Mouse (Mus musculus) CH12.LX (cell line): ENCODE measurements around the gene Sh2d6. TPM values are rescaled to one million over a fixed set of nuclear protein-coding genes. Genes with fewer than 3 reads are reported as not detected.

Experiments
- DNase-seq: peaks from one replicate; pipeline ENCODE4 v3.0.0-alpha.2; 2013; ENCODE audit errors: extremely low read depth
- H3K27ac ChIP-seq: 2 replicates; pipeline ENCODE4 v1.5.1; 2012; ENCODE audit warnings: low read depth, mild to moderate bottlenecking, control low read depth, moderate library complexity; ENCODE audit not compliant: insufficient read depth
- H3K27me3 ChIP-seq: replicated peaks from 2 replicates; pipeline ENCODE3; 2012; ENCODE audit warnings: inconsistent platforms
- H3K36me3 ChIP-seq, 2 experiments: replicated peaks in 1 of 2; 2 replicates each; pipeline versions ENCODE3 to v1.6.1; 2012; ENCODE audit warnings: inconsistent platforms in 1 of 2, low read length in 1 of 2, mild to moderate bottlenecking in 1 of 2, mixed read lengths in 1 of 2, moderate library complexity in 1 of 2; ENCODE audit not compliant: control insufficient read depth in 1 of 2, insufficient read depth in 1 of 2
- H3K4me1 ChIP-seq, 2 experiments: 2 replicates each; pipeline ENCODE4 v1.6.1; 2012; ENCODE audit warnings: inconsistent platforms in 1 of 2, moderate library complexity in 1 of 2; ENCODE audit not compliant: insufficient read depth in 2 of 2, control insufficient read depth in 1 of 2
- H3K4me2 ChIP-seq: 2 replicates; pipeline ENCODE4 v1.6.1; 2012; ENCODE audit warnings: low read depth, mild to moderate bottlenecking, control low read depth; ENCODE audit not compliant: poor library complexity, insufficient read depth, severe bottlenecking
- H3K4me3 ChIP-seq, 3 experiments: fragments of 150-350 bp in 1 of 3; sonication (generic) in 1 of 3; replicated peaks in 1 of 3; 2 replicates each; pipeline versions ENCODE3 to v1.5.1; 2011 to 2012; ENCODE audit warnings: low read depth in 2 of 3, low read length in 2 of 3, mild to moderate bottlenecking in 2 of 3, moderate library complexity in 2 of 3, control low read depth in 1 of 3, improper control_type of control experiment in 1 of 3, inconsistent platforms in 1 of 3, mixed read lengths in 1 of 3; ENCODE audit not compliant: poor library complexity in 1 of 3
- H3K79me2 ChIP-seq: replicated peaks from 2 replicates; pipeline ENCODE4 v1.6.1; 2012; ENCODE audit warnings: mild to moderate bottlenecking, moderate library complexity; ENCODE audit not compliant: control insufficient read depth, poor library complexity, insufficient read depth, severe bottlenecking; ENCODE audit errors: extremely low read depth
- H3K9ac ChIP-seq: 2 replicates; pipeline ENCODE4 v1.6.1; 2012; ENCODE audit warnings: low read depth, mild to moderate bottlenecking, control low read depth, moderate library complexity; ENCODE audit not compliant: insufficient read depth
- H3K9me3 ChIP-seq: replicated peaks from 2 replicates; pipeline ENCODE3; 2012; ENCODE audit warnings: low read length, inconsistent platforms, mixed read lengths
- BHLHE40 ChIP-seq: IDR thresholded peaks from 2 replicates; pipeline ENCODE4 v1.6.1; 2011; ENCODE audit warnings: mild to moderate bottlenecking, low read depth, low read length, improper control_type of control experiment
- CHD1 ChIP-seq: IDR thresholded peaks from 2 replicates; pipeline ENCODE4 v1.6.1; 2012; ENCODE audit warnings: low read depth, low read length, improper control_type of control experiment, inconsistent platforms
- CHD2 ChIP-seq: IDR thresholded peaks from 2 replicates; pipeline ENCODE4 v1.6.1; 2011; ENCODE audit warnings: low read length, improper control_type of control experiment
- ELF1 ChIP-seq: IDR thresholded peaks from 2 replicates; pipeline ENCODE4 v1.6.1; 2014; ENCODE audit warnings: low read depth, mild to moderate bottlenecking, inconsistent platforms, low read length, improper control_type of control experiment
- EP300 ChIP-seq: IDR thresholded peaks from 2 replicates; pipeline ENCODE4 v1.6.1; 2011; ENCODE audit warnings: low read length, improper control_type of control experiment
- ETS1 ChIP-seq: conservative IDR thresholded peaks from 2 replicates; pipeline ENCODE4 v1.6.1; 2012; ENCODE audit warnings: low read depth, mild to moderate bottlenecking, inconsistent platforms, low read length, improper control_type of control experiment, moderate library complexity
- GABPA ChIP-seq: IDR thresholded peaks from 2 replicates; pipeline ENCODE4 v1.6.1; 2012; ENCODE audit warnings: low read depth, low read length, improper control_type of control experiment, inconsistent platforms; ENCODE audit not compliant: insufficient replicate concordance
- IRF4 ChIP-seq: IDR thresholded peaks from 2 replicates; pipeline ENCODE4 v1.6.1; 2014; ENCODE audit warnings: low read depth, mild to moderate bottlenecking, inconsistent platforms, low read length, improper control_type of control experiment
- MAZ ChIP-seq: IDR thresholded peaks from 2 replicates; pipeline ENCODE4 v1.6.1; 2012; ENCODE audit warnings: low read depth, mild to moderate bottlenecking, inconsistent platforms, low read length, improper control_type of control experiment, moderate library complexity
- MEF2A ChIP-seq: IDR thresholded peaks from 2 replicates; pipeline ENCODE4 v1.6.1; 2014; ENCODE audit warnings: low read depth, mild to moderate bottlenecking, inconsistent platforms, low read length, improper control_type of control experiment, borderline replicate concordance
- MXI1 ChIP-seq: IDR thresholded peaks from 2 replicates; pipeline ENCODE4 v1.6.1; 2011; ENCODE audit warnings: mild to moderate bottlenecking, low read depth, low read length, improper control_type of control experiment
- NELFE ChIP-seq: IDR thresholded peaks from 2 replicates; pipeline ENCODE4 v1.6.1; 2011; ENCODE audit warnings: low read depth, low read length, improper control_type of control experiment
- POLR2A ChIP-seq: IDR thresholded peaks from 2 replicates; pipeline ENCODE4 v1.6.1; 2011; ENCODE audit warnings: low read depth, mild to moderate bottlenecking, improper control_type of control experiment, low read length
- POLR2AphosphoS2 ChIP-seq: IDR thresholded peaks from 2 replicates; pipeline ENCODE4 v1.6.1; 2011; ENCODE audit warnings: low read depth, low read length, improper control_type of control experiment
- RCOR1 ChIP-seq: conservative IDR thresholded peaks from 2 replicates; pipeline ENCODE4 v1.6.1; 2012; ENCODE audit warnings: low read depth, mild to moderate bottlenecking, inconsistent platforms, low read length, improper control_type of control experiment
- SIN3A ChIP-seq: IDR thresholded peaks from 2 replicates; pipeline ENCODE4 v1.6.1; 2012; ENCODE audit warnings: low read length, improper control_type of control experiment, inconsistent platforms
- TBP ChIP-seq: conservative IDR thresholded peaks from 2 replicates; pipeline ENCODE4 v1.6.1; 2011; ENCODE audit warnings: low read depth, low read length, improper control_type of control experiment
- TCF12 ChIP-seq: IDR thresholded peaks from 2 replicates; pipeline ENCODE4 v1.6.1; 2014; ENCODE audit warnings: low read depth, mild to moderate bottlenecking, inconsistent platforms, low read length, improper control_type of control experiment
- UBTF ChIP-seq: IDR thresholded peaks from 2 replicates; pipeline ENCODE4 v1.6.1; 2012; ENCODE audit warnings: low read depth, mild to moderate bottlenecking, inconsistent platforms, low read length, improper control_type of control experiment, moderate library complexity
- USF1 ChIP-seq: IDR thresholded peaks from 2 replicates; pipeline ENCODE4 v1.6.1; 2014; ENCODE audit warnings: low read depth, mild to moderate bottlenecking, inconsistent platforms, low read length, improper control_type of control experiment
- ZKSCAN1 ChIP-seq: IDR thresholded peaks from 2 replicates; pipeline ENCODE4 v1.6.1; 2012; ENCODE audit warnings: low read depth, inconsistent platforms, low read length, improper control_type of control experiment, borderline replicate concordance
- dilution Hi-C: fragments of 300-500 bp; cut with MboI; formaldehyde crosslinking; loops from 2 replicates; pipeline ENCODE4 v1.14.3; 2020; ENCODE audit warnings: low sequenced_read_pairs; ENCODE audit not compliant: extremely low pct_unique_long_range_greater_than_20kb, extremely low pct_ligation_motif_present
- in situ Hi-C: fragments of 300-500 bp; cut with MboI; formaldehyde crosslinking; loops from 3 replicates; pipeline ENCODE4 v1.14.3; 2019; ENCODE audit warnings: low sequenced_read_pairs, low pct_ligation_motif_present, low pct_unique_long_range_greater_than_20kb, mixed read lengths
- polyA plus RNA-seq: library from polyadenylated mRNA; unstranded; fragments of >175 nt; gene quantifications from 2 replicates; pipeline ENCODE4 v1.2.1, GENCODE M21; 2012; ENCODE audit warnings: low read depth; ENCODE audit not compliant: insufficient read length
- total RNA-seq, 2 experiments: library from RNA; depleted of rRNA; stranded (reverse); fragments of 300-350 nt in 1 of 2; fragments of >200 nt in 1 of 2; gene quantifications; 2 replicates each; pipeline ENCODE4 v1.2.3; 2012 to 2014

Sh2d6 gene
- total and polyA plus RNA-seq, 3 experiments = 0.78 to 4.9 (median 1.7) TPM

DNA sequence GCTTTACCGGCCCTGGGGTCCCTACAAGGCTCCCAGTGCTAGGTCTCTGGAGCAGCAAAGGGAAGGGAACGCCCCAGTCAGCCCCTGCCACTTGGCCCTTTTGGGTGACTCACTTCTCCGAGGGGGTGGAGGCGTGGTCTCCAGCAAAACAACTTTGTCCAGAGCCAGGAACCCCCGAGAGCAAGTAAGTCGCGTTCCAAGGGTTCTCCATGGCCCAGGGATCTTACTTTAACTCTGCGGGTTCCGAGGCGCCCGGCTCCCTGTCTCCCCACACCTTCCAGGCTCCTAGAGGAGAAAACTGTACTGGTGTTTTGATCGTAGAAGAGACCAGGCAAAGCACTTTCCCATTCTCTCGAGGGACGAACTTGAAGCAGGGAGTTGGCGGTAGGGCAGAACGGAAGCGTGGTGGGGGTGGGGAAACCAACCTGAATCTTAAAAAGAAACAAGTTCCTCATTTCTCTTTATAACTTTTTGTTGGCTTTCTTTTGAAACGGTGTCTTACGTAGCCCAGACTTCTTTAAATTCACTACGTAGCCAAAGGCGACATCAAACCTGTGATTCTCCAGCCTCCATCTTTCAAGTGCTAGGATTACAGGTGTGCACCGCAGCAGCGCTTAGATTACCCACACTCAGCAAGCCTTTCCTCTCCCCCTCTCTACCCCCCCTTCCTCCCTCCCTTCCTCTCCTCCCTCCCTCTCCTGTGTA, 22.9 kb upstream of the Sh2d6 start, which contains the start of gene Capg:
Gene Capg (plus strand): TSS at position 109 of the 705 bp plus-strand sequence.
- Histone ChIP-seq H3K4me1 (peaks cover 9 to 34% of the 10 kb centered on the region in 2 experiments), H3K27ac (peak within 1 kb of the TSS; percentile 61), H3K4me3 (peak within 1 kb of the TSS; percentile 47 to 63 (median 61)), H3K9me3 (peaks cover 8% of the 10 kb centered on the region), H3K79me2 (no peaks in the 10 kb centered on the region), H3K27me3 (no peaks in the 10 kb centered on the region), H3K9ac (peak within 1 kb of the TSS; percentile 80), H3K4me2 (peak within 1 kb of the TSS; percentile 78), H3K36me3 (peaks cover 0 to 9% of the 10 kb centered on the region in 2 experiments)
- dilution Hi-C loops (no loop called here), in situ Hi-C loops (no loop called here)
- TF ChIP-seq POLR2A (peak; percentile 66), BHLHE40 (peak; percentile 16; the same call in 1 of the 2 replicates), CHD2 (peak; percentile 88), TBP (0 out of 2 replicates have a peak, but pooled peaks have one; percentile 52), ETS1 (0 out of 2 replicates have a peak, but pooled peaks have one; percentile 11), MAZ (peak; percentile 87), GABPA (no peak), ELF1 (peak; percentile 52; the same call in 1 of the 2 replicates), MEF2A (0 out of 2 replicates have a peak, but pooled peaks have one; percentile 34), USF1 (no peak), TCF12 (peak; percentile 62; the same call in 1 of the 2 replicates), POLR2AphosphoS2 (no peak), IRF4 (peak; percentile 52; the same call in 1 of the 2 replicates), EP300 (peak; percentile 44), RCOR1 (no peak; the same call in 1 of the 2 replicates), UBTF (0 out of 2 replicates have a peak, but pooled peaks have one; percentile 45), SIN3A (peak; percentile 75), NELFE (0 out of 2 replicates have a peak, but pooled peaks have one; percentile 50), CHD1 (0 out of 2 replicates have a peak, but pooled peaks have one; percentile 50), MXI1 (0 out of 2 replicates have a peak, but pooled peaks have one; percentile 13), ZKSCAN1 (no peak)
- peak; percentile 68 for DNase-seq
